Mouse (Mus musculus): ENCODE results near the gene Ppp1r11. TPM values are rescaled to one million over a fixed set of nuclear protein-coding genes. Genes with fewer than 3 reads are reported as not detected.
A peak's percentile ranks its signal among the peaks of the same experiment; 100 is the strongest.
"Not testable (repeated sequence)": the region's sequence is repeated elsewhere in the genome, so short reads cannot be mapped to it uniquely, and the experiment has no call there.

Ppp1r11 gene
- total and polyA plus RNA-seq, 2 experiments from 2014 or later = 29.6 to 84.4 TPM

DNA sequence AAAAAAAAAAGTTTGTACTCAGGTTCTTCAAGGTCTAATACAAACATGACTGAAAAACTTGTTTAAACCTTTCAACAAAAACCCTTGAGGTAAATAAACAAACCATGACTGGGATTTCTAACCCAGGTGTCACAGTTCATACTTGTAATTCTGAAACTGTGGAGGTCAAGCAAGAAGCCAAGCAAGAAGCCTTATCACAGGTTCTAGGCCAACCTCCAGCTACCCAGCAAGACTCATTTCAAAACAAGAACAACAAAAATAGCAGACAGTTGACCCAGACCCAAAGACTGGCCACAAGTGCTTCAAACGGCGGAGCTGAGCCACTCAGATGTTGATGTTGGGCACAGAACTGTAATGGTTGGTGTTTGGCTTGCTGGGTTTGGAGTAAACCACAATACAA is 43.0 kb upstream of the Ppp1r11 start:
- ATAC-seq (ENCODE audit: insufficient read depth, low read depth) (no peak), DNase-seq (ENCODE audit: low spot score) (no peak)
- Histone ChIP-seq H3K27me3 (ENCODE audit: control insufficient read depth, insufficient read depth, low read length) (peaks cover under 1% of the 10 kb centered on the region; the same call in 1 of the 2 replicates), H3K4me1 (ENCODE audit: control insufficient read depth, insufficient read depth) (no peaks in the 10 kb centered on the region), H3K4me2 (ENCODE audit: low read depth, low read length) (no peak overlapping the region), H3K9ac (replicated peaks; ENCODE audit: low read depth, low read length) (no peak overlapping the region), H3K9me3 (replicated peaks; ENCODE audit: control insufficient read depth, low read length) (no peaks in the 10 kb centered on the region), H3K27ac (ENCODE audit: low read depth) (no peak overlapping the region), H3K4me3 (ENCODE audit: low read depth, low read length) (no peak overlapping the region), H3K36me3 (replicated peaks; ENCODE audit: control insufficient read depth, insufficient read depth, low read length) (no peaks in the 10 kb centered on the region)
- TF ChIP-seq CTCF (IDR thresholded peaks at IDR 0.05; ENCODE audit: low read depth) (no peak), EP300 (IDR thresholded peaks at IDR 0.05; ENCODE audit: low read depth) (no peak)
- WGBS = 75% methylated on average over 2 of the region's 2 CpGs

DNA sequence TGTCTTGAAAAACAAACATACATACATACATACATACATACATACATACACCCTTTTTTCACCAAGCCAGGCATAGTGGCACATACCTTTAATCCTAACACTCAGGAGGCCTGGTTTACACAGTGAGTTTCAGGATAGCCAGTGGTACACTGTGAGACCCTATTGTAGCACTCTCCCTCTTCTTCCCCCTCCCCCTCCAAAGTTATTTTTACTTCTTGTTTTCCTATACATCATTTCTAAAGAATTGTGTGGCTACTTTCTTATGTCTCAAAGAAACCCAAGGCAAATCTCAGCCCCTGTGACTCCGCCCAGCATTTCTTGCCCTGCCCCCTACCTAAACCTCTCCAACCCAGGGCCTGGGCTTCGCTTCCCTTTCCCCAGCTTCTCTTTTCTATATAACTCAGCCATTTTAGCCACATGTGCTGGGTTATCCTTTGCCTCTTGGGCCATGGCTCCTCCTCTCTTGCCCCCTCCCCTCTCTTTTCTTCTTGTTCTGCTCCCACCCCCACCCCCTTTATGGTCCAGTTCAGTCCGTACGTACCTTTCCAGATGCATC is 42.3 kb upstream of the Ppp1r11 start:
- Histone ChIP-seq H3K4me3 (ENCODE audit: low read depth, low read length) (no peak overlapping the region), H3K9ac (replicated peaks; ENCODE audit: low read depth, low read length) (no peak overlapping the region), H3K4me1 (ENCODE audit: control insufficient read depth, insufficient read depth) (no peaks in the 10 kb centered on the region), H3K9me3 (replicated peaks; ENCODE audit: control insufficient read depth, low read length) (no peaks in the 10 kb centered on the region), H3K36me3 (replicated peaks; ENCODE audit: control insufficient read depth, insufficient read depth, low read length) (no peaks in the 10 kb centered on the region), H3K27ac (ENCODE audit: low read depth) (no peak overlapping the region), H3K27me3 (ENCODE audit: control insufficient read depth, insufficient read depth, low read length) (peaks cover 8% of the 10 kb centered on the region), H3K4me2 (ENCODE audit: low read depth, low read length) (no peak overlapping the region)
- 90% methylated on average over 4 of the region's 4 CpGs for WGBS
- no peak for ATAC-seq (ENCODE audit: insufficient read depth, low read depth)
- no peak for TF ChIP-seq EP300 (IDR thresholded peaks at IDR 0.05; ENCODE audit: low read depth)
- TF ChIP-seq CTCF (IDR thresholded peaks at IDR 0.05; ENCODE audit: low read depth) = no peak
- no peak for DNase-seq (ENCODE audit: low spot score)

DNA sequence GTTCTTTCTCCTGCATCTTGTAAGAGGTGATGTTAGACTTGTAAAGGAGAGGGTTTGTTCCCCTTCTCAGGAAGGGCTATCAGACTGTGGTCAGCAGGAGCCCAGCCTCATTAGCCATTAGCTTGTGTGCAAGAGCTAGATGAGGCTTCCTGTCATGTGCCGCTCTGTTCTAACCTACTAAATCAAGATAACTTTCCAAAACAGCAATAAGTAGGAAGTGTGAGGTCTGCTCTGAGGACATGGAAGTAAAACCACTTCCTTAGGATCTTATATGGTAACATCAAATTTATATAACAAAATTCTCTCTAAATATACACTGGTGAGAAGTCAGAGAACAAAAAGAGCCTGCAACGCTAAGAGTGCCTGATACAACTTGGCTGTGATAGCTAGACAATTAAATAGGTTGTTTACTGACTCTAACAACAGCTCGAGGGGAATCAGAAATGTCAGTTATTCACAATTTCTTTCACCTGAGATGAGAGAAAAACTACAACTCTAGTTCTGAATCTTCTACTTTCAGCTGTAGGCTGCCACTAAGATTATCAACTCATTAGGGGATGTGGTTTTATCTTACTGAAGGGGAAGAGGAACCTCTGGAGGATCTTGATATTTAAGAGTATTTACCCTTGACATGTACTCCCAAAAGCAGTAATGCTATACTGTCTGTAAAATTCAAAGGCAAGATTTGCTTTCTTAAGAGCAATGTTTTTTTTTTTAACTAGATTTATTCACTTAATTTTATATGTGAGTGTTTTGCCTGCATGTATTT is 41.0 kb upstream of the Ppp1r11 start:
- no peak for ATAC-seq (ENCODE audit: insufficient read depth, low read depth)
- TF ChIP-seq CTCF (IDR thresholded peaks at IDR 0.05; ENCODE audit: low read depth) = no peak
- TF ChIP-seq EP300 (IDR thresholded peaks at IDR 0.05; ENCODE audit: low read depth) = no peak

DNA sequence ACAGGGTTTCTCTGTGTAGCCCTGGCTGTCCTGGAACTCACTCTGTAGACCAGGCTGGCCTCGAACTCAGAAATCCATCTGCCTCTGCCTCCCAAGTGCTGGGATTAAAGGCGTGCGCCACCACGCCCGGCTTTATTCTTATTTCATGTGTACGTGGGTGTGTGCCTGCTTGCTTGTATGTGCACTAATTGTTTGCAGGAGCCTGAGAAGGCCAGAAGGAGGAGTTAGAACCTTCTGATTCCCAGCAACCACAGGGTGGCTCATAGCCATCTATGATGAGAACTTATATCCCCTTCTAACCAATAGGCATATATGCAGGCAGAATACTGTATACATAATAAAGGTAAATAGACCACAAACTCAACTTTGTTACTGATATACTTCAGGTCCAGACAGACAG is 39.1 kb upstream of the Ppp1r11 start:
- H3K4me1 ChIP-seq (ENCODE audit: control insufficient read depth, insufficient read depth); H3K4me3 ChIP-seq (ENCODE audit: low read depth, low read length); DNase-seq (ENCODE audit: low spot score); H3K27ac ChIP-seq (ENCODE audit: low read depth); H3K36me3 ChIP-seq (replicated peaks; ENCODE audit: control insufficient read depth, insufficient read depth, low read length); H3K9ac ChIP-seq (replicated peaks; ENCODE audit: low read depth, low read length); H3K9me3 ChIP-seq (replicated peaks; ENCODE audit: control insufficient read depth, low read length); ATAC-seq (ENCODE audit: insufficient read depth, low read depth); H3K4me2 ChIP-seq (ENCODE audit: low read depth, low read length): not testable (repeated sequence)
- peaks cover 23% of the 10 kb centered on the region for H3K27me3 ChIP-seq (ENCODE audit: control insufficient read depth, insufficient read depth, low read length)
- WGBS = 96% methylated on average over 5 of the region's 6 CpGs

More for the DNA sequence above, 41.0 kb upstream of the Ppp1r11 start:
- WGBS = 48% methylated on average over 3 of the region's 3 CpGs
- H3K27me3 ChIP-seq (ENCODE audit: control insufficient read depth, insufficient read depth, low read length) = peaks cover 21% of the 10 kb centered on the region
- H3K36me3 ChIP-seq (replicated peaks; ENCODE audit: control insufficient read depth, insufficient read depth, low read length) = no peaks in the 10 kb centered on the region
- H3K4me2 ChIP-seq (ENCODE audit: low read depth, low read length) = no peak overlapping the region
- H3K4me1 ChIP-seq (ENCODE audit: control insufficient read depth, insufficient read depth) = no peaks in the 10 kb centered on the region
- no peak overlapping the region for H3K9ac ChIP-seq (replicated peaks; ENCODE audit: low read depth, low read length)
- no peak for DNase-seq (ENCODE audit: low spot score)
- H3K4me3 ChIP-seq (ENCODE audit: low read depth, low read length) = no peak overlapping the region
- H3K27ac ChIP-seq (ENCODE audit: low read depth) = no peak overlapping the region
- H3K9me3 ChIP-seq (replicated peaks; ENCODE audit: control insufficient read depth, low read length) = no peaks in the 10 kb centered on the region

DNA sequence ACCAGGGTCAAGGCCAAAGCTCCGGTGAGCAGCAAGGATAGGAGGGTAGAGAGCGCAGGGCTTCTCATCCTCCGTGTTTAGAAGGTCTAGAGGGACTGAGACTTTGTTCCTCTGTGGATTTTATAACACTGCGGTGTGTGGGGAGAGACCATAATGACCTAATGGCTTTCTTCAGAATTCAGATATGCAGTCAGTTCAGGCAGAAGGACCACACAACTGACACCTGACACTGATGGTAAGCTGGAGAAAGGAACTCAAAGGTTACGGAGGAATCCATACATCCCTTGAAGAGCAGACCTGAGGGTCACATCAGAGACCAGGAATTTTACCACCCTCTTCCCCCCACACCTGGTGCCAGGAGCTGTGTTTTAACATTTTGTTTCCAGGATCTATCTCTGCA is 37.9 kb upstream of the Ppp1r11 start, which contains the start of gene H2-M5:
TSS of gene H2-M5 (minus strand) at position 101 of the 400 bp plus-strand sequence.
- peaks cover 23% of the 10 kb centered on the region for H3K27me3 ChIP-seq (ENCODE audit: control insufficient read depth, insufficient read depth, low read length)
- no peak within 1 kb of the TSS for H3K9ac ChIP-seq (replicated peaks; ENCODE audit: low read depth, low read length)
- H3K9me3 ChIP-seq (replicated peaks; ENCODE audit: control insufficient read depth, low read length) = no peaks in the 10 kb centered on the region
- DNase-seq (ENCODE audit: low spot score) (no peak), ATAC-seq (ENCODE audit: insufficient read depth, low read depth) (no peak)
- no peaks in the 10 kb centered on the region for H3K36me3 ChIP-seq (replicated peaks; ENCODE audit: control insufficient read depth, insufficient read depth, low read length)
- TF ChIP-seq CTCF (IDR thresholded peaks at IDR 0.05; ENCODE audit: low read depth) (no peak), EP300 (IDR thresholded peaks at IDR 0.05; ENCODE audit: low read depth) (no peak)
- H3K4me2 ChIP-seq (ENCODE audit: low read depth, low read length) = peak within 1 kb of the TSS; percentile 32
- no peak within 1 kb of the TSS for H3K27ac ChIP-seq (ENCODE audit: low read depth)
- 30% methylated on average over 5 of the region's 5 CpGs for WGBS
- no peaks in the 10 kb centered on the region for H3K4me1 ChIP-seq (ENCODE audit: control insufficient read depth, insufficient read depth)
- H3K4me3 ChIP-seq (ENCODE audit: low read depth, low read length) = peak within 1 kb of the TSS; percentile 6; the same call in 1 of the 2 replicates
